Mouse (Mus musculus): ENCODE data around the gene Gkap1. TPM values are rescaled to one million over a fixed set of nuclear protein-coding genes. Genes with fewer than 3 reads are reported as not detected.

Gkap1 gene
- polyA plus RNA-seq, 2 experiments, result 27.3 to 30.9 TPM

DNA sequence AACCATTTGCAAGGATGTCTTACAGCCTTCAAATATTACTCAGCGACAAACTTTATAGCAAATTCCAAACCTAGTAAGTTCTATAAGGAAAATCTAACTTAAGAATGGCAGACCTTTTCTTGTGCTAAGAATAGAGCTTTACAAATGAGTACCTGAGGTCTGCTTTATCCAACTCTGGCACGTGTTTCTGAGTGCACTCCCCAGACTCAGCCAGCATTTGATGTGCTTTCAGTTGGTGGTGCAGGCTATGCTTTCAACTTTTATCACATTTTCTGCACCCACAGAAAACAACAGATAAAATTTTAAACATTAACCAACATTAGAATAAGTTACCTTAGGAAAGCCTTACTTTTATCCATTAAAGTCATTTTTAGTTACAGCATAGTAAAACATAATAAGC lies 63.0 kb downstream of the Gkap1 start:
- Histone ChIP-seq H3K27ac (replicated peaks; ENCODE audit: low read depth, low read length) (no peak overlapping the region), H3K4me2 (replicated peaks; ENCODE audit: low read depth, low read length, severe bottlenecking) (no peak overlapping the region), H3K36me3 (ENCODE audit: control insufficient read depth, insufficient read depth, low read length) (no peaks in the 10 kb centered on the region), H3K9me3 (ENCODE audit: control insufficient read depth, low read length) (no peaks in the 10 kb centered on the region), H3K4me3 (replicated peaks; ENCODE audit: low read length) (no peak overlapping the region), H3K4me1 (ENCODE audit: control insufficient read depth, insufficient read depth, low read length) (peaks cover 25% of the 10 kb centered on the region), H3K9ac (ENCODE audit: low read depth, low read length, severe bottlenecking) (no peak overlapping the region), H3K27me3 (ENCODE audit: control insufficient read depth, insufficient read depth, low read length) (no peaks in the 10 kb centered on the region)
- no peak for ATAC-seq (ENCODE audit: low FRiP score, low read depth)
- 77% methylated on average over 2 of the region's 2 CpGs for WGBS
- TF ChIP-seq POLR2A (IDR thresholded peaks at IDR 0.05; ENCODE audit: borderline replicate concordance, extremely low read depth, insufficient read depth, insufficient read length), result no peak
- DNase-seq (ENCODE audit: low spot score), result no peak

- Histone ChIP-seq H3K4me3 (replicated peaks; ENCODE audit: low read length) (no peak overlapping the region), H3K36me3 (ENCODE audit: control insufficient read depth, insufficient read depth, low read length) (no peaks in the 10 kb centered on the region), H3K9ac (ENCODE audit: low read depth, low read length, severe bottlenecking) (no peak overlapping the region), H3K4me2 (replicated peaks; ENCODE audit: low read depth, low read length, severe bottlenecking) (no peak overlapping the region), H3K27me3 (ENCODE audit: control insufficient read depth, insufficient read depth, low read length) (no peaks in the 10 kb centered on the region), H3K4me1 (ENCODE audit: control insufficient read depth, insufficient read depth, low read length) (peaks cover 19% of the 10 kb centered on the region), H3K27ac (replicated peaks; ENCODE audit: low read depth, low read length) (no peak overlapping the region), H3K9me3 (ENCODE audit: control insufficient read depth, low read length) (no peaks in the 10 kb centered on the region)
- 75% methylated on average over 5 of the region's 5 CpGs for WGBS
- TF ChIP-seq POLR2A (IDR thresholded peaks at IDR 0.05; ENCODE audit: borderline replicate concordance, extremely low read depth, insufficient read depth, insufficient read length), result no peak
- DNase-seq (ENCODE audit: low spot score), result no peak
- no peak for ATAC-seq (ENCODE audit: low FRiP score, low read depth)
These were observed 65.1 kb downstream of the Gkap1 start for GRCm38 (mm10) chr13:58210441-58210840.

DNA sequence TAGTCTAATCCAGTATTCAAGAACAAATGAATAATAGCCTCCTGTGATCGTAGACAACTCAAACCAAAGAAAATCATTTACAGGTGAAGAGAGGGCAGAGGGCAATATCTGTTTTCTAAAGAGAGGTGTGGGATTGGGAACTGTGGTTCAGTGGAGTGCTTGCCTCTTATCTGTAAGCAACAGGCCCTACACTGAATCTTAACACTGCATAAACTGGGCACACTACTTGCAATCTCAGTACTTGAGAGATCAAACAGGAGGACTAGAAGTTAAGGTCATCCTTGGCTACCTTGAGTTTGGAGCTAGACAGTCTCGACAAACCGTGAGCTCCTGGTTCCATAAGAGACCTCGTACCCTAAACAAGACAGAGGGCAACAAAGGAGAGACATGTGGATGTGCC lies 69.4 kb downstream of the Gkap1 start:
- no peak overlapping the region for H3K27ac ChIP-seq (replicated peaks; ENCODE audit: low read depth, low read length)
- H3K36me3 ChIP-seq (ENCODE audit: control insufficient read depth, insufficient read depth, low read length), result no peaks in the 10 kb centered on the region
- WGBS, result 83% methylated on average over 4 of the region's 4 CpGs
- H3K4me1 ChIP-seq (ENCODE audit: control insufficient read depth, insufficient read depth, low read length), result peaks cover 4% of the 10 kb centered on the region; the same call in 1 of the 2 replicates
- no peak overlapping the region for H3K9ac ChIP-seq (ENCODE audit: low read depth, low read length, severe bottlenecking)
- no peaks in the 10 kb centered on the region for H3K9me3 ChIP-seq (ENCODE audit: control insufficient read depth, low read length)
- no peak overlapping the region for H3K4me2 ChIP-seq (replicated peaks; ENCODE audit: low read depth, low read length, severe bottlenecking)
- no peaks in the 10 kb centered on the region for H3K27me3 ChIP-seq (ENCODE audit: control insufficient read depth, insufficient read depth, low read length)
- DNase-seq (ENCODE audit: low spot score) (no peak), ATAC-seq (ENCODE audit: low FRiP score, low read depth) (no peak)
- H3K4me3 ChIP-seq (replicated peaks; ENCODE audit: low read length), result no peak overlapping the region
- no peak for TF ChIP-seq POLR2A (IDR thresholded peaks at IDR 0.05; ENCODE audit: borderline replicate concordance, extremely low read depth, insufficient read depth, insufficient read length)

DNA sequence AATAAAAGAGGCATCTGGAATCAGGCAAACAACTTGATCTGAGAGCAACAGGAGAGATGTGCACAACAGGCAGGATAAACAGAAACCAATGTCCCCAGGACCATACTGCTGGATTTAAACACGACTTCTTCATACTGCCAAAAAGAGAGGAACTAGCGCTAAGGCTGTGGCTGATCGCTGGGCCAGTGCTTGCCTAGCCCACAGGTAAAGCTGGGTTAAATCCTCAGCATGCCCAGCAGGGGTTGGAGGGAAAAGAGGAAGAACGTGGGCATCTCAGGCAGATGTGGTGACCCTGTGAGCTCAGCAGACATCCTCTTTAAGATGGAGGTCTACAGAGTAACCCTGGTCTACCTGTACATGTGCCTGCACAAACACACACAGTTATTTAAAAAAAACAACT lies 70.5 kb downstream of the Gkap1 start:
- Histone ChIP-seq H3K9me3 (ENCODE audit: control insufficient read depth, low read length) (no peaks in the 10 kb centered on the region), H3K36me3 (ENCODE audit: control insufficient read depth, insufficient read depth, low read length) (no peaks in the 10 kb centered on the region), H3K4me1 (ENCODE audit: control insufficient read depth, insufficient read depth, low read length) (no peaks in the 10 kb centered on the region), H3K4me3 (replicated peaks; ENCODE audit: low read length) (no peak overlapping the region), H3K27me3 (ENCODE audit: control insufficient read depth, insufficient read depth, low read length) (no peaks in the 10 kb centered on the region), H3K27ac (replicated peaks; ENCODE audit: low read depth, low read length) (no peak overlapping the region), H3K4me2 (replicated peaks; ENCODE audit: low read depth, low read length, severe bottlenecking) (no peak overlapping the region), H3K9ac (ENCODE audit: low read depth, low read length, severe bottlenecking) (no peak overlapping the region)
- 69% methylated on average over 4 of the region's 4 CpGs for WGBS
- ATAC-seq (ENCODE audit: low FRiP score, low read depth) (no peak), DNase-seq (ENCODE audit: low spot score) (no peak)
- TF ChIP-seq POLR2A (IDR thresholded peaks at IDR 0.05; ENCODE audit: borderline replicate concordance, extremely low read depth, insufficient read depth, insufficient read length), result no peak

DNA sequence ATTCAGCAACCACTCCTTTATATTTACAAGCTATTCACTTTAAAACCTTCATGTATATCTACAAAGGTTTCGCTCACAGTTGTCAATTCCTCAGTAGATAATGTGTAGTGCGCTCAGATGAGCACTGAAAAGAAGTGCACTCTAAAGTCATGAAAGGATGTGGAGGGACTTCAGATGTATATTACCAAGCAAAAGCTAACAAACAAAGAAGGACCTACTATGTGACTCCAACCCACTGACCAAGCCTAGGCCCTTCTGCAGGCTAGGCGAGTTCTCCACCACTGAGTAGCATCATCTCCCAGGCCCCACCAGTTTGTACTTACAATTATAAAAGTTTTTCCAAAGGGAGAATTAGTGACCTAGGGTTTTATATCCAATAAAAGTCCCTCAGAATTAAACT lies 71.3 kb downstream of the Gkap1 start:
- TF ChIP-seq POLR2A (IDR thresholded peaks at IDR 0.05; ENCODE audit: borderline replicate concordance, extremely low read depth, insufficient read depth, insufficient read length), result no peak
- no peaks in the 10 kb centered on the region for H3K4me1 ChIP-seq (ENCODE audit: control insufficient read depth, insufficient read depth, low read length)
- 88% methylated on average over 3 of the region's 3 CpGs for WGBS
- no peak for ATAC-seq (ENCODE audit: low FRiP score, low read depth)
- H3K9me3 ChIP-seq (ENCODE audit: control insufficient read depth, low read length), result no peaks in the 10 kb centered on the region
- H3K36me3 ChIP-seq (ENCODE audit: control insufficient read depth, insufficient read depth, low read length), result no peaks in the 10 kb centered on the region
- DNase-seq (ENCODE audit: low spot score), result no peak
- H3K27ac ChIP-seq (replicated peaks; ENCODE audit: low read depth, low read length), result no peak overlapping the region
- no peak overlapping the region for H3K4me2 ChIP-seq (replicated peaks; ENCODE audit: low read depth, low read length, severe bottlenecking)
- H3K9ac ChIP-seq (ENCODE audit: low read depth, low read length, severe bottlenecking), result no peak overlapping the region
- H3K27me3 ChIP-seq (ENCODE audit: control insufficient read depth, insufficient read depth, low read length), result no peaks in the 10 kb centered on the region
- no peak overlapping the region for H3K4me3 ChIP-seq (replicated peaks; ENCODE audit: low read length)

GRCm38 (mm10) chr13:58202903-58203302 lies 72.6 kb downstream of the Gkap1 start:
- 92% methylated on average over 1 of the region's 1 CpGs for WGBS
- H3K9me3 ChIP-seq (ENCODE audit: control insufficient read depth, low read length), result no peaks in the 10 kb centered on the region
- ATAC-seq (ENCODE audit: low FRiP score, low read depth), result no peak

More at GRCm38 (mm10) chr13:58202903-58203302, 72.6 kb downstream of the Gkap1 start:
- no peak for TF ChIP-seq POLR2A (IDR thresholded peaks at IDR 0.05; ENCODE audit: borderline replicate concordance, extremely low read depth, insufficient read depth, insufficient read length)
- Histone ChIP-seq H3K36me3 (ENCODE audit: control insufficient read depth, insufficient read depth, low read length) (no peaks in the 10 kb centered on the region), H3K4me1 (ENCODE audit: control insufficient read depth, insufficient read depth, low read length) (no peaks in the 10 kb centered on the region), H3K27me3 (ENCODE audit: control insufficient read depth, insufficient read depth, low read length) (no peaks in the 10 kb centered on the region), H3K4me2 (replicated peaks; ENCODE audit: low read depth, low read length, severe bottlenecking) (no peak overlapping the region), H3K27ac (replicated peaks; ENCODE audit: low read depth, low read length) (no peak overlapping the region), H3K9ac (ENCODE audit: low read depth, low read length, severe bottlenecking) (no peak overlapping the region), H3K4me3 (replicated peaks; ENCODE audit: low read length) (no peak overlapping the region)
- no peak for DNase-seq (ENCODE audit: low spot score)
